Comparison of ENCODE assay signal across 8 mouse cellular contexts in genomic region chr1:177258343-177259037, GRCm38 (mm10). TPM values are rescaled to one million over a fixed set of nuclear protein-coding genes. Genes with fewer than 3 reads are reported as not detected.
DNase-seq lines count a peak whose midpoint lies in the region; ATAC-seq lines count a peak whose summit lies in the region.

No protein-coding gene starts in this region.

- peak overlapping the region; percentile 84 for H3K4me2 ChIP-seq in intestine, embryonic 14.5 days (ENCODE audit: low read length)

- 0 out of 2 replicates have a peak, but pooled peaks cover 6% of the 10 kb centered on the region for H3K4me1 ChIP-seq in intestine, embryonic 14.5 days (replicated peaks; ENCODE audit: control insufficient read depth, insufficient read depth, low read length)

- ATAC-seq in intestine, embryonic 14.5 days (replicated peaks; ENCODE audit: low FRiP score, low TSS enrichment, low read depth): peak; percentile 90

- H3K27ac ChIP-seq in intestine, embryonic 14.5 days (ENCODE audit: low read depth): peak overlapping the region; percentile 97

- DNase-seq in adrenal gland, adult (ENCODE audit: inconsistent age in 2 of 2, low spot score in 1 of 2): peak; percentile 88 to 95
- DNase-seq in embryo, embryonic 10.5 days (ENCODE audit: low spot score): peak; percentile 92
- DNase-seq in gastrocnemius, postnatal 14 days: peak; percentile 83
- peak; percentile 91 for DNase-seq in intestine, embryonic 14.5 days (ENCODE audit: low spot score)
- peak; percentile 67 to 75 for DNase-seq in left cerebral cortex, postnatal 14 days (ENCODE audit: low spot score in 2 of 2)
- peak; percentile 90 for DNase-seq in mesoderm, embryonic 11.5 days (ENCODE audit: low read depth, low spot score)
- peak; percentile 71 to 78 for DNase-seq in right cerebral cortex, postnatal 36 days (ENCODE audit: low spot score in 2 of 2)
- DNase-seq in urinary bladder, postnatal 4 days (ENCODE audit: low spot score in 2 of 2): peak; percentile 79 to 82

- H3K27me3 ChIP-seq in intestine, embryonic 14.5 days (replicated peaks; ENCODE audit: control insufficient read depth, insufficient read depth, low read length): no peaks in the 10 kb centered on the region

- no peaks in the 10 kb centered on the region for H3K36me3 ChIP-seq in intestine, embryonic 14.5 days (ENCODE audit: control insufficient read depth, insufficient read depth, low read length)

- intact Hi-C loops in gastrocnemius, postnatal 14 days (cut with DNase I; ENCODE audit: low total_unique reads): no loop called here
- intact Hi-C loops in left cerebral cortex, postnatal 14 days (cut with DNase I): loop anchor here (1.0 to 5.0 kb wide), 2 partner anchors 49 to 184 kb away; partner anchors contain the start of gene Zbtb18

- under 1% methylated on average over 45 of the region's 86 CpGs for WGBS in intestine, embryonic 14.5 days

- no peaks in the 10 kb centered on the region for H3K9me3 ChIP-seq in intestine, embryonic 14.5 days (ENCODE audit: control insufficient read depth, low read length)

- peak overlapping the region; percentile 81 for H3K9ac ChIP-seq in intestine, embryonic 14.5 days (ENCODE audit: low read length)

- peak overlapping the region; percentile 87 for H3K4me3 ChIP-seq in intestine, embryonic 14.5 days (ENCODE audit: low read depth, low read length)

RNA-seq across cellular contexts. Expression of gene Akt3, which starts 0.5 kb away (rescaled TPM):
- total RNA-seq in gastrocnemius, postnatal 14 days (2021): 10 to 100 TPM; 14.6 to 15.5 TPM
- 6.8 and 7.5 TPM in 2 replicates for polyA plus RNA-seq in intestine, embryonic 14.5 days (2014; fragmentation: Nextera tagmentation; extraction: Ambion mirVana)
- 100 to 1,000 TPM; 248 to 255 TPM for total RNA-seq in left cerebral cortex, postnatal 14 days (2021)

Comparison
In these comparisons a context has a peak if more than half of its experiments do, and no peak if none do; other contexts are left out.
1. Peak in every context shown above with its lines: DNase-seq, ATAC-seq, H3K4me3 ChIP-seq and H3K27ac ChIP-seq.
2. RNA of gene Akt3, which starts 0.5 kb away (total RNA-seq): 248 to 255 TPM in left cerebral cortex, postnatal 14 days; 14.6 to 15.5 TPM in gastrocnemius, postnatal 14 days; every median in the first group is over 10 times any median in the second.